Mouse (Mus musculus) liver, adult 10 weeks (tissue): ENCODE measurements around the gene Sh3yl1. TPM values are rescaled to one million over a fixed set of nuclear protein-coding genes. Genes with fewer than 3 reads are reported as not detected.

Experiments used
- polyA plus RNA-seq: library from polyadenylated mRNA; stranded (reverse); fragments of 350-450 nt; fragmentation: Illumina TruSeq; extraction: RNeasy Lipid Tissue Mini Kit (QIAGEN cat#74804); gene quantifications from one replicate; pipeline ENCODE4 v1.2.3, GENCODE M21; 2014; ENCODE audit warnings: low read depth, low replicate concordance

The Sh3yl1 gene
- 21.9 TPM for polyA plus RNA-seq

DNA sequence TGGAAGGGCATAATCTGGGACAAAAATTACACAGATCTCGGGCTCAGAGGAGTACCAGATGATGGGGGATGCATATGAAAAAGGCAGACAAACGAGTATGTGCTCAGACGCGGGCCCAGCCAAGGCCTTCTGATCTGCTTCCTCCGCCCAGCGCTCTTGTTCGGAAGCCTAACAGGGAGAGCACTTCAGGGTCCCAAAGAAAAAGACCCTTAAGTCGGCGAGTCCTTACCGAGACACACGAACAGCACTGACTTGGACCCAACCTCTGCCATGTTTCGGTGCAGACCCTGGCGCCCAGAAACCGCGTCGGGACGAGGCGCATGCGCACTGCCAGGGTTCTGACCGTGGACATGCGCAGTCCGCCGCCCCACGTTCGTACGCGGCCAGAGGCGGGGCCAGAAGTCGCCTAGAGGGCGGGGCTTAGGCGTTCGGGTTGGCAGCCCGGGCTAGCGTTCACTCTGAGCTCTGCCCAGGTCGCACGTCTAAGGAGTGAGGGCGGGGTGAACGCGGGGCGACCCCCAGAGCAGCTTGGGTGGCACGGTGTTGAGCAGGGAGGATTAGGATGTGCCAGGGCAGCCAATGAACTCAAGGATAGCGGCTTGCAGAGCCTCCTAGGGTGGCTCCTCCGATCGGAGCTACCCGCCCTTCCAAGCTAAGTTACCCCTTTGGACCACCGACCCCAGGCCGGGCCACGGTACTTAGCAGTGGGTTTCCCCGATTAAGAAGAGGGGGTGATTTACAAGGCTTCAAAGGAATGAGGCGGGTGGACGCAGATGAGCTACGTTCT lies at the start of gene Sh3yl1, which contains the start of gene Acp1:
Gene Sh3yl1 (plus strand): TSS at position 408 of the 787 bp plus-strand sequence.
Gene Acp1 (minus strand): TSS at position 329 of the 787 bp plus-strand sequence.

DNA sequence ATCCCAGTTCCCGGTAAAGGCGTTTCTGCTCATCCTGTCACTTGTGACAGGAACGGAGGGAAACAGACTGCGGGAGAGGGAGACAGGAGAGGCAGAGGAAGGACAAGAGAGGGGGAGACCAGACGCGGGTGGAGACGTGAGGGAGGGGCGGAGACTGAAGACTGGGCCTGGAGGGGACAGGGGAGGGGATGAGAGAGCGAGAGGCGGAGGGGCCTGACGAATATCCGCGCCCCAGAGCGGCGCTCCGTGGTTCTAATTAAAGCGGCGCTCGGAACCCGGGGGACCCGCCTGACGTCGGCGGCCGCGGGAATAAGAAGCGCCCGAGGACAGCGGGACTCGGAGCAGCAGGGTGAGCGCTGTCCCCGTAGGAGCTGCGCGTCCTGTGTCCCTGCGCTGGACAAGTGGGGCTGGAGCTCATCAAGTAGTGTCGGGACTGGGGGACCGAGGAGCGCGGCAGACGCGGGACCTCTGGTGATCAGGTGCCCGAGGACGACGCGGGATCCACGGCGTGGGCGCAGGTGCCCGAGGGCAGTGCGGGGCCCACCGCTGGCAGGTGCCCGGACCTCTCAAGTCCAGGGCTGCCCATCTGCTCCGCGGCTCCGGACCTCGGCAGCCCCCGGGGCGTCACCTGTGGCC lies 27.4 kb upstream of the Sh3yl1 start, which contains the start of gene Alkal2:
Gene Alkal2 (plus strand): TSS at position 337 of the 636 bp plus-strand sequence.

Other genes starting within 250 kb of the Sh3yl1 start
- not detected for gene Alkal2, start 27.3 kb upstream of the Sh3yl1 start, polyA plus RNA-seq
- gene Acp1, start 79 bp upstream of the Sh3yl1 start, polyA plus RNA-seq: 78.7 TPM
- gene Fam110c, start 162.2 kb downstream of the Sh3yl1 start, polyA plus RNA-seq: 2.7 TPM